Mouse (Mus musculus) spleen, embryonic (tissue): ENCODE results near the gene Ush2a.

Experiments used
- CTCF ChIA-PET: fragments of 350-600 bp; sonication (Branson Sonifier 250); formaldehyde crosslinking; loops from one replicate; lab custom pipeline; 2022; lab: Charles Lee

The Ush2a gene

DNA sequence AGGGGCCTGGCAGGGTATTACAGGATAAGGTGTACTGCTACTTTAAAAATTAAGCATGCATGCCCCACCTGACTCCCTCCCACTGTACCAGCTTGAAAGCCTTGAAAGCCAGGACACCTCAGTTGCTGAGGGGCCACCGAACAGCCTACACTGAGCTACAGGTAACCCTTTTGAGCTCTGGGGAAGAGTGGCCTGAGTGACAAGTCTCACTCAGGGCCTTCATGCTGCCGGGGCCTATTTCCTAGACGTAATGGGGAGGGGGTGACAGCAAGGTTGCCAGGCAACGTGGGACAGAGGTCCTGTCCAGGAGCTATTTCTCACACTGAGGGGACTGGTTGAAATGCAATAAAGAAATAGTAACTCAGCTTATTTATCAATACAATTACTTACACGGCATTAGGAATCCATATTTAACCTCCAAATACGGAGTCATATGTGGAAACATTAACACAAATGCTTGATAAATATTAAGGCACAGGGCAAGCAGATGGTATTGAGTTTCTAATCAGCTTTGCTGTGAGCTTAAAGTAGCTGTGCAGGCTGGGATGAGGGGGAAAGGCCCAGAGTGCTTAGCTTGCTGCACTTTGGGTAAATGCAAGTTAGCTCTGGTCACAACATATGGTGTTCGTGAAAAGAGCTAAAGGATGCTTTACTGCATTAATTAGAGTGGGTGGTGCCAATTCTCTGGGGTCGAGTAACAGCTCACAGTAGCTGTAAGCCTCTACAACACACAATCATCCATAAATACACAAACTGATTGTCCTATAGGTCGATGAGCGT is at the start of gene Ush2a:
Gene Ush2a (plus strand): TSS at position 121 of the 780 bp plus-strand sequence.
- CTCF ChIA-PET, result no interaction called here

GRCm38 (mm10) chr1:188214885-188215611 is 46.8 kb upstream of the Ush2a start:
- CTCF ChIA-PET, result no interaction called here

DNA sequence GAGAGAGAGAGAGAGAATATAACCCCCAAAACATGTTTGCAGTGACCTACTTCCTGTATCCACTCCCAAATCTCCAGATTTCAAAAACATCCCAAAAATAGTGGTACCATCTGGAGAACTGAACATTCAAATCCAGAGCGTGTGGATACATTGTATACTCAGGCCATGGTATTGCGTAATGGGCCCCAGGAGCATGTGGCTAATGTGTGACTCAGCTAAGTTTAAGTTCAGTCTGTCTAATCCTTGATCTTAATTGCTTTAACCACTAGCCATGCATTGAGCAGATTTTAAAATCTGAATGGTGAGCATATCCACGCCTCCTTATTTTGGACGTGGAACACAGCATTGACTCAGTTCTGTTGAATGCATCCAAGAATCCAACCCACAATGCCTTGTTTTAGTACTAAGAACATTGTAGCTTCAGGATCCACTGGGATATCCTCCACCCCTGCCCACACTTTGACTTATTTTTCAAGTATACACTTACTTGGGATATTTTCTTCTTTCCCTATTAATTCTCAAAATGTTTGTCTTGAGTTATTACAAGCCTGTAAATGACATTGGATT is 40.5 kb upstream of the Ush2a start:
- CTCF ChIA-PET, result no interaction called here

DNA sequence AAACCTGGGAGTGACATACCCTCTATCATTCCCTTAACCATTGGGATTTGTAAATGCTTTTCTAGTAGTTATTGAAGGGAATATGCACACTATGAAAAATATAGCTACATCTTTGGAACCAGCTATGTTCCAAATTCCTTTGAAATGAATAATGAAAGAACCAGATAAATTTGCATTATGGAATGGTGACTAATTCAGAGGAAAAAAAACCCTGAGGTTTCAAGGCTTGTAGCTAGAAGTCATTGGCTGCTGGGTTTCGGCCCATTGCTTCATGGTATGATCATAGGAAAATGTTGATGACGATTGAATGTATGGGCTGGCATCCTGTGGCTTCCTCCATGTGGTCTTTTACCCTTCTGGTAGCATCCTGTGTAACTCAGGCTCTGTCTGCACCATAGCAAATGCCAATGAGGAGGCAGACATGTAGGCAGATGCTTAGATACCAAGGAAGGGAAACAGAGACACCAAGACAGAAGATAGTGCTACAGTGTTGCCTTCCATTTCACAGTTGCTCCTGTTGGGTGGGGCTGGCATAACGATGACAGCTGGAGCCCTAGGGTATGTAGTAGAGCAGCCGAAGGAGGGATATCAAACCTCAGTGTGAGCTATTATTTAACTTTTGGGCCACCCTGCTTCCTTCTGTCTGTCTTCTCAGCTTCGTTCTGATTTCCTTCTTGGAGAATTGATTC is 28.6 kb upstream of the Ush2a start:
- CTCF ChIA-PET, result no interaction called here

DNA sequence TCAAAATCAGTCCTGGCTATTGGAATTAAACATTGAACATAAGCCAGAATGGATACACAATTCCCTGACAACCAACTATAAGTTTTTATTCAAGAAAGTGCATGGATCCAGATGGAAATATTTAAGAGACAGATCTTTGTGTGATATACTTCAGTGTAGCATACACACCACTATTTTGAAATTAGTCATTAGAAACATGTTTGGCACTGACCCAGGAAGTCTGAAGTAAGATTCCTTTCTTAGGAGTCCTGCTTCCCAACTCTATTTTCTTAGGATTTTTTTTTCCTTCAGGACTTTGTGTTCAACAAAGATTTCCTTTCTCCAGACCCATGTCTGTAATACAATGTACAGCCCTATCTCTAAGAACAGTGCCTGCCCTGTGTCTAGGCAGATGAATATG is 23.2 kb upstream of the Ush2a start:
- CTCF ChIA-PET, result no interaction called here

DNA sequence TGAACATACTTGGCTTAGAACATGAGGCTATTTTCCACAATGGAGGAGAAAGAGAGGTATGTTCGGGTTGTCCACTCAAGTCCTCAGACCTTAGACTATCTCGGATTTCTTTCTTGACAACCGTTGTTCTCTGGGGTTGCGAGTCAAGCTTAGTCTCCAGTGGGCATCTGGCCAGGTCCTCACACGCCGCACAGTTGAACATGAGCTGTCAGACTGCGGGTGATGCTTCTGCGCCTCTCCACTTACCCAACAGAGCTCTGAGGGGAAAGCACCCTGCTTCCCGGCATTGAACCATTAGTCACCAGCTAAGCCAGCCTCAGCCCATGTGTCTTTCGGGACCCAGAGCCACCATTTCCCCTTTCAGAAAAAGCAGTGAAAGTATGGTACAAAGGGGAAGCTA is 20.1 kb upstream of the Ush2a start:
- CTCF ChIA-PET, result no interaction called here

GRCm38 (mm10) chr1:188257500-188257899 is 4.3 kb upstream of the Ush2a start:
- CTCF ChIA-PET, result no interaction called here

DNA sequence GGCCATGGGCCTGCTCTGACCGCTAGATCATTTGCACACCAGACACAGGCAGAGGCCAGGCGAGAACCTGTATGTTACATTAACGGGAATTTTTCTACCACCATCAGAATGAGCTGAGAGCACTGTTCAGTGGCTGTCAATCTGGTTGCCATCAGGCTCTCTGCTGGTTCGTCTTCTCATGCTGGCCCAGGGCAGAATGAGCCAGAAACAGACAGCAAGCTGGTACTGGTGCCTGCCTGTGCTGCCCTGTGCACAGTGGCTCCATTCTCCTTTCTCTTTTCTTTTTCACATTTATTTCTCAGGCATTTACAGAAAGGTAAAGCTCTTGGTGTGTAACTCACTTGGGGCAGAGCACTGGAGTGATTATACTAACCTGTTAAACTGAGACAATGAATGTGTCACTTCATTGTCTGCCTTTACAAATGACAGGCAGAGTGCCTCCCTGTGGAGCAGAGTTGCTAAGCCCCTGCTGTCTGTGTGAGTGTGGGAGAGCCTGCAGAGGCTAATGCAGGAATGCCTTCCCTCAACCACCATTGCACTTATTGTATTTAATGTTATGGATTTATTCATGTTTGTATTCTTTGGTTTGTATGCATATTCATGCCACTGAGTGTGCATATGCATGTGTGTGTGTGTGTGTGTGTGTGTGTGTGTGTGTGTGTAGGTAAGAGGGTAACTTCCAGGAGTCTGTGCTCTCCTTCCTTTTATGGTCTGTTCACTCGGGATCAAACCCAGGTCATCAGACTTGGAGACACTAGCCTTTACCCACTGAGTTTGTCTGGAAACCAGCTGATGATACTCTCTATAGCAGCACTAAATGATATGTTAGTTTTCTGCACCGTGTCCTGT is 1.3 kb upstream of the Ush2a start:
- CTCF ChIA-PET, result no interaction called here

- CTCF ChIA-PET, result no interaction called here
Observed at GRCm38 (mm10) chr1:188267127-188267722, 5.4 kb downstream of the Ush2a start.

GRCm38 (mm10) chr1:188269071-188269470 is 7.2 kb downstream of the Ush2a start:
- CTCF ChIA-PET, result no interaction called here

GRCm38 (mm10) chr1:188313303-188313702 is 51.5 kb downstream of the Ush2a start:
- CTCF ChIA-PET, result no interaction called here

DNA sequence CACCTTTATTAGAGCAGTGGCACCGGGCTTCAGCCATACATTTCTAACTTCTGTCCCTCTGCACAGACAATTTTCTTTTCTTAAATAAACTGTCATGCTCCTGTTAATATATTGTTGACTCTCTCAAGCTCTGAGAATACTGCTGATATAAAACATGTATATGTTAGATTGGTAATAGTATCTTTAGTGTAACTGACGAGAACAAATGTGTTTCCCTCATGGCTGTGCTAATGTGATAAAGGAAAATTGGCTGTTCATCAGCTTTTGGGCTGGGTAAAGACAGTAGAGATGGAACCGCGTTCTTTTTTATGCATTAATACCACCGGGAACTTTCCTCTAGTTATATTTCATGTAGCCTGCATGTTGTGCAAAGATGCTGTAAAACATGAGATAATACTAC is 54.8 kb downstream of the Ush2a start:
- CTCF ChIA-PET, result interaction anchor here (0.7 kb wide), 1 partner anchor 262 kb away, joined by 4 read pairs; no protein-coding TSS in a partner anchor

DNA sequence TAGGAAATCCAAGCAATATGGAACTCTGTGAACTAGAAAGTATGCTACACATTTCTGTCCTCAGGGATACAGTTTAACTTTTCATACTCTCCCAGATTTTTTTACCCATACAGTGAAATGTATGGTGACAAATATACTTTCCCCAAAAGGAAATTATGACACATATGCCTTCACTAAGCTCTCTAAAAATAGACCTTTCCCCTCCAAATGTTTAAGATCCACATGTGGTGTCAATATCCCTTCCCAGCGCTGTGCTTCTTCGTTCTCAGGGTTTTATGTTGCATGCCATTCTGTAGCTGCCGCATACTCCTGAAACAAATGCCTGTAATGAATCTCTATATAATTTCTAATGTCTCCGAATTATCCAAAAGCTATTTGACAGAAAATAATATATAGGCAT is 58.4 kb downstream of the Ush2a start:
- CTCF ChIA-PET, result no interaction called here

DNA sequence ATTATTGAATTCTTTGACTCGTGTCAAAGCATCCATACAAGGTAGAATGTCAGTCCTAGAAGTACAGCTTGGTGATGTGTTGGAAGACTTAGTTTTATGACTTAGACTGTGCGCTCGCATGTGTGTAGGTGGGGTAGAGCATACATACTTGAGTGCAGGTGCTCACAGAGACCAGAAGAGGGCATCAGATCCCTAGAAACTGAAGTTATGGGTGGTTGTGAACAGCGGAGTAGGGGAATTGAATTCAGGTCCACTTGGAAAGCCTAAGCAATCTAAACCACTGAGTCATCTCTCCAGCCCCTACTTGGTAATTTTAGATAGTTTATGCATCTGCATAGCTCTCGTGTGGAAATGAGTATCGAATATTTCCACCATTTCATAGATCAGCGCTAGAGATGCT is 59.7 kb downstream of the Ush2a start:
- CTCF ChIA-PET, result no interaction called here

- CTCF ChIA-PET, result no interaction called here
Observed at GRCm38 (mm10) chr1:188330406-188330805, 68.6 kb downstream of the Ush2a start.

GRCm38 (mm10) chr1:188333936-188334335 is 72.1 kb downstream of the Ush2a start:
- CTCF ChIA-PET, result no interaction called here

DNA sequence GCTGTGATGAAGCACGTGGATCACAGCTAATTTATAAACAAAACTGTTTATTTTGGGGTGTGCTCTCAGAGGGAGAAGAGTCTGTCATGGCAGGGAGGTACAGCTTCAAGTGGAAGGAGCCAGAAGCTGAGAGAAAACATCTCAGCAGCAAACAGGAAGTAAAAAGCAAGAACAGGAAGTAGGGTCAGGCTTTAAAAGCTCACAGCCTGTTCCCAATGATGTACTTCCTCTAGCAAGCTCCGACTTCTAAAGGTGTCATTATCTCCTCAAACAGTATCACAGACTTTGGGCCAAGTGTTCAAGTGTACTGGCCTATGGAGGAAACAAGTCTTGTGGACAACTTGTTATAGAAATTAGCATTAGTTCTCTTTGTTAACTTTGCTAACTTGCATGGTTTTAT is 85.9 kb downstream of the Ush2a start:
- CTCF ChIA-PET, result no interaction called here

DNA sequence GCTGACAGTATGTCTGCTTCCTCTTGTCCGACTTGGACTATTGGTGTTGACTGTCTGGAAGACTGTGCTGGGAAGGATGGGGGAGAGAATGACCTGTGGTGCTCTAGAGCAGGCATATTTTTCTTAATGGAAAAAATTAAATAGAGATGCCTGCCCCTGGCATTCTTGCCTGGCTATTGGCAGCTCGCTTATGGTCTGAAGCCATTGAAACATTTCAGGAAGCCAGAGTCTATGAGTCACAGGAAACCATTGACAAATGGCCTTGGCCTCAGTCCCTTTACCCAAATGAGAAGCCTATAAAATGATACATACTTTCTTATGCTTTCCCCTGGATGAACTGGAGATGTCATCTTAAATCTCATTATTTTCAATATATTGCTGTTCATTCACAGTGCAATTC is 92.9 kb downstream of the Ush2a start:
- CTCF ChIA-PET, result no interaction called here

- CTCF ChIA-PET, result no interaction called here
Observed at GRCm38 (mm10) chr1:188363548-188363947, 101.7 kb downstream of the Ush2a start.

DNA sequence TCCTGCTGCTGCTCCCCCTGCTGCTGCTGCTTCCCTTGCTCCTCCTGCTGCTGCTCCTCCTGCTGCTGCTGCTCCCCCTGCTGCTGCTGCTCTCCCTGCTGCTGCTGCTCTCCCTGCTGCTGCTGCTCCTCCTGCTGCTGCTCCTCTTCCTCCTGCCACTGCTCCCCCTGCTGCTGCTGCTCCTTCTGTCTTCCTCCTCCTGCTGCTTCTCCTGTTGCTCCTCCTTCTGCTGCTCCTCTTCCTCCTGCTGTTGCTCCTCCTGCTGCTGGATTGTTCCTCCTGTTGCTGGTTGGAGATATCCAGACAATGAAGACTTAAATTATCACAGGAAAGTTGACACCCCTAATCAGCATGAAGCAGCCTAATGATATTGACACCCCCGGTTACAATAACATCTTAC is 123.4 kb downstream of the Ush2a start:
- CTCF ChIA-PET, result no interaction called here

DNA sequence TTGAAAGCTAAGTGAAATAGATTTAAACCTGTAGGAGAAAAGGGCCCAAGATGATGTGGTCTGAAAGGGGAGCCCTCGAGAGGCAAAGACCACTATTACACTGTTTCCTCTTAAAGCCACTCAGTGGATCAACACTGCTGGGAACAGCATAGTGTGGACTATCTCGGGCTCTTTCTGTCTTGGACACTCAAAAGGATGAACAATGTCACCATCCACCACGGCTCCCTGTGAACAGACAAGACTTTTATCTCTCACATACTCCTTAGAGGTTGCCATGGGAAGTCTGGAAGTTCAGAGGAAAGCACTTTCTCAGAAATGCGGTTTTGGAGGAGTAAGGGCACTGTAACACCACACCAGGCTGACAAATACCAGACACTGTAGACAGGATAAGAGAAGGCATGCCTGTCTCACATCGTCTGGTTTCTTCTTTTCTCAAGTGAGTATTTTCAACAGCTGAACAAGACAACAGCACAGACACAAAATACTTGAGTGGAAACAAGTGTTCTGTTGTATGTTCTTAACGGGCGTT is 124.0 kb downstream of the Ush2a start:
- CTCF ChIA-PET, result no interaction called here
